Mouse (Mus musculus) stomach, postnatal 0 days (tissue): ENCODE data around the gene Gpat2. TPM values are rescaled to one million over a fixed set of nuclear protein-coding genes. Genes with fewer than 3 reads are reported as not detected.

Experiments
- ATAC-seq: fragments of 200-750 bp; cut with Nextera tagmentation; 2 replicates; pipeline ENCODE4 v1.8.0; 2017; ENCODE audit not compliant: low FRiP score, low TSS enrichment
- DNase-seq: peaks from one replicate; pipeline ENCODE4 v3.0.0-alpha.2; 2016; ENCODE audit warnings: low spot score
- H3K27ac ChIP-seq: fragments of 300-500 bp; sonication (generic); replicated peaks from 2 replicates; pipeline ENCODE4 v1.5.1; 2014; ENCODE audit warnings: mild to moderate bottlenecking, control low read depth
- H3K27me3 ChIP-seq: fragments of 300-500 bp; sonication (generic); 2 replicates; pipeline ENCODE4 v1.6.1; 2014; ENCODE audit warnings: low read length; ENCODE audit not compliant: control insufficient read depth, insufficient read depth
- H3K36me3 ChIP-seq: fragments of 300-500 bp; sonication (generic); 2 replicates; pipeline ENCODE4 v1.6.1; 2014; ENCODE audit warnings: low read length, mixed read lengths; ENCODE audit not compliant: control insufficient read depth, insufficient read depth
- H3K4me1 ChIP-seq: fragments of 300-500 bp; sonication (generic); replicated peaks from 2 replicates; pipeline ENCODE4 v1.6.1; 2014; ENCODE audit warnings: antibody characterized with exemption; ENCODE audit not compliant: control insufficient read depth, insufficient read depth
- H3K4me2 ChIP-seq: fragments of 300-500 bp; sonication (generic); replicated peaks from 2 replicates; pipeline ENCODE4 v1.6.1; 2014; ENCODE audit warnings: low read depth, mild to moderate bottlenecking, control low read depth, moderate library complexity
- H3K4me3 ChIP-seq: fragments of 300-500 bp; sonication (generic); 2 replicates; pipeline ENCODE4 v1.5.1; 2014; ENCODE audit warnings: low read depth, low read length, control low read depth
- H3K9ac ChIP-seq: fragments of 300-500 bp; sonication (generic); 2 replicates; pipeline ENCODE4 v1.6.1; 2014; ENCODE audit warnings: mild to moderate bottlenecking, low read length, control low read depth, mixed read lengths
- H3K9me3 ChIP-seq: fragments of 300-500 bp; sonication (generic); 2 replicates; pipeline ENCODE4 v1.6.1; 2016; ENCODE audit warnings: low read length; ENCODE audit not compliant: control insufficient read depth
- CTCF ChIP-seq: IDR thresholded peaks from 2 replicates; pipeline ENCODE4 v1.5.1; 2016; ENCODE audit warnings: antibody characterized with exemption, low read depth, mild to moderate bottlenecking, moderate library complexity
- EP300 ChIP-seq: optimal IDR thresholded peaks from 2 replicates; pipeline ENCODE3; 2016; ENCODE audit warnings: antibody characterized with exemption
- WGBS: fragments of 180-500 bp; shearing (Covaris S2); extraction: QIAGEN DNeasy Blood & Tissue Kit; methylation state at CpG from one replicate; pipeline ENCODE4 v1.1.7; 2014; 5-methylcytosine and 5-hydroxymethylcytosine counted together
- polyA plus RNA-seq: library from polyadenylated mRNA; unstranded; fragments of >200 nt; fragmentation: Nextera tagmentation; extraction: Ambion mirVana; gene quantifications from 2 replicates; pipeline ENCODE4 v1.2.1, GENCODE M21; 2015

The Gpat2 gene
- polyA plus RNA-seq, 1 experiment from 2014 or later = 0.34 TPM

DNA sequence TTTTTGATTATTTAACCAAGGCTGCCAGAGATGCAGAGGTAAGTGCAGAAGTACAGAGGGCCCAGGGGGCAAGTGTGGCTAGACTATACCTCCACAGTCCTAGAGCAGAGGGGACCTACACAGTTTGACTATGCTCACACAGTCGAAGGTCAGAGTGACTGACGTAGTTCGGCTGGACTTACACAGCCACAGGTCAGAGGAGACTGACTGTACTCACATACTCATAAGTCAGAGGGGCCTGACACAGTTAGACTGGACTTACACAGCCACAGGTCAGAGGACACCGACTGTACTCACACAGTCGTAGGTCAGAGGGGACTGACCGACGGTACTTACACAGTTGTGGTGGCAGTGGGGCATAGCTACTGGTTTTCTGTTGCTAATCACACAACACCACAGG, 26.3 kb upstream of the Gpat2 start:
- no peak for ATAC-seq

GRCm38 (mm10) chr2:127411126-127411525, 13.9 kb upstream of the Gpat2 start:
- H3K9ac ChIP-seq = no peak overlapping the region
- no peak overlapping the region for H3K4me3 ChIP-seq
- no peak overlapping the region for H3K27ac ChIP-seq
- H3K27me3 ChIP-seq = no peaks in the 10 kb centered on the region
- H3K4me2 ChIP-seq = no peak overlapping the region
- H3K36me3 ChIP-seq = no peaks in the 10 kb centered on the region
- no peak for TF ChIP-seq EP300
- no peak for TF ChIP-seq CTCF
- no peak for DNase-seq
- no peaks in the 10 kb centered on the region for H3K9me3 ChIP-seq
- no peaks in the 10 kb centered on the region for H3K4me1 ChIP-seq
- no peak for ATAC-seq
- WGBS = 53% methylated on average over 6 of the region's 6 CpGs

More for the DNA sequence above, 26.3 kb upstream of the Gpat2 start:
- TF ChIP-seq EP300 (no peak), CTCF (no peak)
- no peaks in the 10 kb centered on the region for H3K4me1 ChIP-seq
- 80% methylated on average over 7 of the region's 7 CpGs for WGBS
- H3K9ac ChIP-seq = no peak overlapping the region
- no peaks in the 10 kb centered on the region for H3K27me3 ChIP-seq
- H3K4me3 ChIP-seq = no peak overlapping the region
- DNase-seq = no peak
- no peaks in the 10 kb centered on the region for H3K36me3 ChIP-seq
- no peaks in the 10 kb centered on the region for H3K9me3 ChIP-seq
- H3K27ac ChIP-seq = no peak overlapping the region
- H3K4me2 ChIP-seq = no peak overlapping the region

GRCm38 (mm10) chr2:127415806-127416205, 9.2 kb upstream of the Gpat2 start:
- H3K9ac ChIP-seq = no peak overlapping the region
- no peaks in the 10 kb centered on the region for H3K36me3 ChIP-seq
- DNase-seq = no peak
- no peak overlapping the region for H3K4me3 ChIP-seq
- no peaks in the 10 kb centered on the region for H3K4me1 ChIP-seq
- no peaks in the 10 kb centered on the region for H3K27me3 ChIP-seq
- TF ChIP-seq CTCF (no peak), EP300 (no peak)
- ATAC-seq = no peak
- 61% methylated on average over 10 of the region's 10 CpGs for WGBS
- H3K9me3 ChIP-seq = no peaks in the 10 kb centered on the region
- no peak overlapping the region for H3K4me2 ChIP-seq
- H3K27ac ChIP-seq = no peak overlapping the region

DNA sequence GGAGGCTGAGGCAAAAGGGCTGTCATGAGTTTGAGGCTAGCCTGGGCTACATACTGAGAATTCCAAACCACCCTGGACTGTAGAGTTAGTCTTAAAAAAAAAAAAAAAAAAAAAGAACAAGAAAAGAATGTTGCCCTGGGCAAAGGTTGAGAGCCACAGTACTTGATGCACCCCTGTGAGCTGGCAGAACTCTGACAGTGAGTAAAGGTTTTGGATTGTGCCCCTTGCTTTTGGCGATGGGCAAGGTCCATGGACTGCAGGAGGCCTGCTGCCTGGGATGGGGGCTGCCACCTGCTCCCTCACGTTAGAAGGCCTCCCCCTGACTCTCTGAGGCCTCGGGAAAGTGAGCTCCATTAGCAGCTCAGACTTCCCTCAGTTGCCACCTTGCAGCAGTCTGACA, 8.3 kb upstream of the Gpat2 start:
- Histone ChIP-seq H3K27ac (no peak overlapping the region), H3K9me3 (no peaks in the 10 kb centered on the region), H3K9ac (no peak overlapping the region), H3K4me3 (no peak overlapping the region), H3K27me3 (no peaks in the 10 kb centered on the region), H3K36me3 (no peaks in the 10 kb centered on the region), H3K4me2 (no peak overlapping the region), H3K4me1 (no peaks in the 10 kb centered on the region)
- ATAC-seq = no peak
- WGBS = 57% methylated on average over 3 of the region's 3 CpGs
- DNase-seq = no peak
- TF ChIP-seq CTCF = no peak
- no peak for TF ChIP-seq EP300

DNA sequence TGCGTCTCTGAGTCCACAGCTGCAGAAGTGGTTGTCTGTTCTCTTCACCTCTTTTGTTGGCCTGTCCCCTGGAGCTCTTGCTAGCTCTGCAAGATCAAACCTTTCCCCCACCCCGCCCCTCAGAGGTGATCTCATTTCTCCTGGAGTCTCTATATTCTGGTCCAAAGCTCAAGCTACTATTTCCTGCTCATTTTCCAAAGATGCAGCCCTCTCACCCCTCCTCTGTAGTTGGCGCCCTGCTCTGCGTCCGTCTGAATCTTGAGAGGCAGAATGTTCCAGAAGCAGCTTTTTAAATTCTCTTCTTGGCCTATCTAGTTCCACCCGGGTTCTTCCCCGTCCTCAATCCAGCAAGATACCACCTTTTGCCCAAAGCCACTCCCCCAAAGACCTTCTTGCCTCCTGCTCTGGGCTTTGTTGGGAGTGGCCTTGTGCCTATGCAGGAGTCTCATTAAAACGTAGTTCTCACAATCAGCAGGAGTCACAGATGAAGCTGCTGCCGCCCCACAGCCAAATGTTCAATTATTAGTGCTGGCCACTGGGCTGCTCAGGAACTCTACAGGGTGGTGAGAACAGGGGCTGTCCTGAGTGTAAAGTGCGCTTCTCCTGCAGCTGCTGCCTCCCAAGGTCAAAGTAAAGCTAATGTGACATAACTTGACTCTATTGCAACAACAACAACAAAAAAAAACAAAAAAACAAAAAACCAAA, 6.6 kb upstream of the Gpat2 start:
- no peak overlapping the region for H3K27ac ChIP-seq
- WGBS = 59% methylated on average over 10 of the region's 10 CpGs
- no peaks in the 10 kb centered on the region for H3K4me1 ChIP-seq
- DNase-seq = no peak
- no peaks in the 10 kb centered on the region for H3K27me3 ChIP-seq
- ATAC-seq = no peak
- no peak overlapping the region for H3K9ac ChIP-seq
- H3K4me3 ChIP-seq = no peak overlapping the region
- TF ChIP-seq EP300 (no peak), CTCF (no peak)
- no peaks in the 10 kb centered on the region for H3K9me3 ChIP-seq
- H3K36me3 ChIP-seq = no peaks in the 10 kb centered on the region
- H3K4me2 ChIP-seq = no peak overlapping the region

- Histone ChIP-seq H3K27ac (no peak overlapping the region), H3K4me1 (no peaks in the 10 kb centered on the region), H3K9ac (no peak overlapping the region), H3K4me2 (no peak overlapping the region), H3K36me3 (no peaks in the 10 kb centered on the region), H3K9me3 (no peaks in the 10 kb centered on the region), H3K4me3 (no peak overlapping the region), H3K27me3 (no peaks in the 10 kb centered on the region)
- 15% methylated on average over 3 of the region's 3 CpGs for WGBS
- DNase-seq (peak; percentile 46), ATAC-seq (no peak)
- peak; percentile 88 for TF ChIP-seq CTCF
- no peak for TF ChIP-seq EP300
These were observed 5.2 kb downstream of the Gpat2 start for GRCm38 (mm10) chr2:127430238-127430637.
